Mouse (Mus musculus): ENCODE results near the gene Vps37c.

DNA sequence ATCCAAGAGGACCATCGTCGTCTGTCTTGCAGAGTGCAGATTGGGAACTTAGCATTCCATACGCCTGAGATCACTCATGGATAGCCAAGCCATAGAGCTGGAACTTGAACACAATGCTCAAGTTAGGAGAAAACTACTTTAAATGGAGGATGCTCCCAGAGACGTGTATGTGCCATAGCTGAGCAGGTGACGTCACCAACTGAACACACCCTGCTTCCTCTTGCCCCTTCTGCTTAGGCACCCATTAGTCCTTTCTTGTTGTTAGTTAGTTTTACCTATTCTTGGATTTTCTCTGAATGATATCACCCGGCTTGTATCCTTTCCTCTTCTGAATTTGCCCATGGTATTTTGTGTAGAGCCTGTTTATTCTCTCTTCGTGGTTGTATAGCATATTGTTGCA is 58.6 kb downstream of the Vps37c start:
- no peak for TF ChIP-seq CTCF (IDR thresholded peaks at IDR 0.05; ENCODE audit: control insufficient read depth, insufficient read depth, insufficient replicate concordance, low read depth, low read length)
- TF ChIP-seq POLR2A (IDR thresholded peaks at IDR 0.05; ENCODE audit: control insufficient read depth, low read depth, low read length), result no peak
